Mouse (Mus musculus): ENCODE measurements around the gene Stom.

Stom gene

GRCm38 (mm10) chr2:35318405-35318804 lies 18.4 kb downstream of the Stom start:
- DNase-seq = no peak

DNA sequence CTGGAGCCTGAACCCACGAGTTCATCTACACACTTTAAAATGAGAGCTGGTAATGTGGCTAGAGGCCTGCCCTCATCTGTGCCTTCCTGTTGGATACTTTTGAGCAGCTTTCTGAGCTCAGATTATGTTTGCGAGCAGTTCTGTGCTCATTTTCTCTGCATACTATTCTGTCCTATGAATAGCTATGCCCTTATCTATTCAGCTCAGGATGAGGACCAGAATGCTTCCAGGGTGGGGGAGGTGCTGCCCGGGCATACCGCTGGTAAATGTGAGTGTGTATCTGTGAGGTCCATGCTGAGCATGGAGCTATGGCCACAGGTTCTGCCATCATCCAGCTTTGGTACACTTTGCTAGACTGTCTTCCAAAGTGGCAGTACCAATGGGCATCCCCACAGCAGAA lies 19.2 kb downstream of the Stom start:
- DNase-seq = no peak

DNA sequence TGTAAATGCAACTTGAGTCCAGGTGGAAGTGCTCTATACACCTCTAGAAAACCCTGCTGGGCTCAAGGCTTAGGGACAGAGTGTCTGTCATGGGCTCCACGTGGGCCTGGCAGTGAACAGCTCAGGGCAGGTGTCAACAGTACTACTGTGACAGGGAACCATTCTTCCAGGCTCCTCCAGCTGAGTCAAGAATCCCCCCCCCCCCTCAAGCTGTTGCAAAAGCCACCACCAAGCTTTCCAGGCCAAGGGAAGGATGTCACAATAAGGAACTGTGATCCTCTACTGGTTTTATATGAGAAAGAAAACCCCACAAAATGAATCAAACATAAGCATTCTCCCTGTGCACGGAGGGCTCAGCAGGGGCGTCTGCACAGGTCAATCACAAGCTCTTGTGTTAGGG lies 22.5 kb downstream of the Stom start:
- no peak for DNase-seq

GRCm38 (mm10) chr2:35309906-35310493 lies 26.8 kb downstream of the Stom start:
- DNase-seq = no peak

GRCm38 (mm10) chr2:35308166-35308565 lies 28.6 kb downstream of the Stom start:
- DNase-seq = peak; percentile 30 to 41

DNA sequence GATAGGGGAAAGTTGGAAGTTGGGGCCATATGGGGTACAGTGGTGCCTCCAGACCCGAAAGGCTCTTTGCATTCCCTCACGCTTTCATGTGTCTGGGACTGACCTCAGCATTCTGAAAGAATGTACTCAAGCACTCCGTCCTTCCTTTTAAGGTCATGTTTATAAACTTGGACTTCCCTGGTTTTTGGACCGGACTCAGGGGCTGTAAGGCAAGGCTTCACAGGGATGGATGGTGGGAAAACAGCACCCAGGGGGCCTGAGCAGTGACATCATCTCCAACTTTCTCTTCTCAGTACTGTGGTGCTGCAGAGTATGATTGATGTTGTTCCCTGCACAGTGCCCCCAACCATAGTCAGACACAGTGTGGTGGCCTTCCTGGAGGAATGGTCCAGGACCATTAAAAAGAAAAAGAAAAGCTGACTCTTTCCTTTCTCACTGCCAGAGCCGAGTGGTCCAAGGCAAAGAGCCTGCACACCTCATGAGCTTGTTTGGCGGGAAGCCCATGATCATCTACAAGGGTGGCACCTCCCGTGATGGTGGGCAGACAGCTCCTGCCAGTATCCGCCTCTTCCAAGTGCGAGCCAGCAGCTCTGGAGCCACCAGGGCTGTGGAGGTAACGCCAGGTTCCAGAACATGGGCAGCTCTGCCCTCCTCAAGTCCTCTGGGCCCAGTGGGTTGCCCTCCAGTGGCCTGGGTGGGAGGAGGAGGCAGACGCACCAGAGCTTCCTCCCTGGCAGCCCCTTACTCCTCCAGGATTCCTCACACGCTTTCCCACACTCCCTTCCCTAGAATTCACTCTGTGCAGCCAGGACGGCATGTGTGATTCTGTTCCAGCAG lies 34.5 kb downstream of the Stom start:
- DNase-seq = no peak

DNA sequence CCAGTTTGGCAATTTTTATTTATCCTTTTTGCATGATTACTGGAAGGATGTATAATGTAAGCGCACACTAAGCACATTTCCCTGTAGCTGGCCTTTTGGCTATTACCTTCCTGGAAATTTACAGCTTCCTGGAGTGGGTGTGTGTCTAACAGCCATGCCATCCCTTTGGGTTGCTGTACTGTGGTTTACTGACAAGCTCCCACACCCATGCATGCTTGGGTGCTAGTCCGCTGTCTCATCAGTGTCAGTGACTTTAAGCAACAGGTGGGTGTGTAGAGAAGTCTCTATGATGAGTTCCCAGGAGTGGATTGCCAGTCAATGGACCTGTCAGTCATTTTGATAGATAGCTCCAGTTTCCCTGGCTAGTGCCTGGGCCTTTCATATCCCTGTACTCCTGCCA lies 37.3 kb downstream of the Stom start:
- DNase-seq = no peak

DNA sequence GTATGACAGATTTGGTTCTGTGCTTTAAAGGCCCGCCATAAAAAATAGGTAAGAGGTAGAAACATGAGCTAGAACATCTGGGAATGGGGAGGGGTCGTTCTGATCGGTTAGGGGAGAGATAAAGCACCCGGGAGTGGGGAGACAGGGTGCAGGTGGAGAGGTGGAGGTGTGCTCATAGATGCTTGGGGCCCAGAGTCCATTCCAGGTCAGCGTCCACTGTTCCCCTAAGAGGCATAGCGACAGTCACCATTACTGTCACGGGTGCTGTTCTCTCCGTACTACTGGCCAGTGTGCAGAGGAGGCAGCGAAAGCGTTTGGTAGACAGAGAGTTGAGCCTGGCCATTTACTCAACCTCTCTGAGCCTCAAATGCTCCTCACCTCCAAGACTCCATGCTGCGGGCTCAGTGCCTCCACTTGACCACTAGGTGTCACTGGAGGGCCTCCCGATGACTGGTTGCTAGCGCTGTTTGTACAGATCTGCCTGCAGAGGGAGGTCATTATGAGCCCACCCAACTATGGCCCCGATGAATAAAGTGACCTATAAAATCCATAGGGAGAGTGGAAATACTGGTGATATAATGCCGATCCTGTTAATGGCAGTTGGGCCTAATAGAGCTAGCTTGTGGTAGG lies 39.0 kb downstream of the Stom start:
- DNase-seq = peak; percentile 79 to 83

GRCm38 (mm10) chr2:35293291-35293690 lies 43.5 kb downstream of the Stom start:
- no peak for DNase-seq

GRCm38 (mm10) chr2:35292700-35293099 lies 44.1 kb downstream of the Stom start:
- no peak for DNase-seq

DNA sequence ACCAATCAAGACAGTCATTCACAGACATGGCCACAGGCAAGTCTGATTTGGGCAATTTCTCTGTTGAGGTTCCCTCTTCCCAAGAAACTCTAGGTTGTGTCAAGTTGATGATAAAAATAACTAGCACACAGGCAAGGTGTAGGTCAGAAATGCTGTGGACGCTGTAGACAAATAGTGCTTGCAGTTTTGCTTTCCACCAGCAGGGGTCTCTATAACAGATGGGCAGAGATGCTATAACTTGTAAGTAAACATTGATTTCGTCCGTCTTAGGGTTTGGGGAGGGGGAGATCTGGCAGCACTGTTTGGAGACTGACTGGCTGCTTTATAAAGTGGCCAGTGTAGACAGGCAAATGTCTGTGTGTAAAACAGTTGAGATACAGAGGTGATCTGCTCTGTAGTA lies 44.9 kb downstream of the Stom start:
- peak in 1 of 2 experiments; percentile 58 for DNase-seq

- peak; percentile 78 to 86 for DNase-seq
These were observed 47.8 kb downstream of the Stom start for GRCm38 (mm10) chr2:35288758-35289635.

- peak; percentile 85 to 91 for DNase-seq
These were observed 49.7 kb downstream of the Stom start for GRCm38 (mm10) chr2:35287017-35287620.

- no peak for DNase-seq
These were observed 51.6 kb downstream of the Stom start for GRCm38 (mm10) chr2:35285209-35285608.

- DNase-seq = no peak
These were observed 52.8 kb downstream of the Stom start for GRCm38 (mm10) chr2:35283997-35284396.

GRCm38 (mm10) chr2:35282214-35282613 lies 54.6 kb downstream of the Stom start:
- peak; percentile 72 to 77 for DNase-seq

GRCm38 (mm10) chr2:35280001-35280400 lies 56.8 kb downstream of the Stom start:
- DNase-seq = no peak

GRCm38 (mm10) chr2:35278371-35279210 lies 58.2 kb downstream of the Stom start:
- peak; percentile 63 to 71 for DNase-seq

DNA sequence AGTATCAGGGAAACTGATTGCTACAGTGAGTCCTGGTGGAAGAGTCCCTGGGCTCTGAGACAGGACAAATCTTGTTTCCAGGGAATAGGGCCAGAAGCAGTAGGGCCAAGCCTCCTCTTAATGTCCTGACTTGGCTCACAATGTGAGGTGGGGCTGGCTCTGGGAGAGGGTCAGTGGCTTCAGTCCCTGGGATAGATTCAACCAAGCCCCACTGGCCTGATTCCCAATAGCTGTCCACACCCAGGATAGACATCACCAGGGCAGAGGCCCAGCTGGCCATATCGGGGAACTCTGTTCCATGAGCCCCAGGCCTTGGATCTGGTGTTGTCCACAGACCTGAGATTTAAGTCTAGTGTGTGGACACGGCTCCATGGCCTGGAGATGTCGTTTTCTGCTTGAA lies 59.1 kb downstream of the Stom start:
- peak; percentile 76 to 81 for DNase-seq

- peak; percentile 64 to 72 for DNase-seq
These were observed 63.2 kb downstream of the Stom start for GRCm38 (mm10) chr2:35273536-35273935.

DNA sequence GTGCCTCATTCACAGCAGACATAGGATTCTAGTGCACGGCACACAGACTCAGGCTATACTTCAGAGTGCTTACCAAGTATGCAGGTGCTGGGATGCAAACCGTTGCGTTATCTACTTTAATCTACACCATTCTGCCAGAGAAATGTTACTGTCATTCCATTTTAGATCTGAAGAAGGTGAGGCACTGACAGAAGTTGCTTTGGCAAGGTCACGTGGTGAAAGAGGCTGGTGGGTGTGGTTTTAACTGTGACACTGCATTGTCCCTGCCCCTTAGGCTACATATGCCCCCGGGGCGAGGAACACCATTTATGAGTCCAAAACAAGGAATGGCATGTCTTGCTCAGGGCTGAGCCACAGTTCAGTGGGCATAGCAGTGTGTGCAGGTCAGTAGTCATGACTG lies 63.9 kb downstream of the Stom start:
- no peak for DNase-seq
